Mouse (Mus musculus) intestine, postnatal 0 days (tissue): Measurements from ENCODE around the gene Pde6c. TPM values are rescaled to one million over a fixed set of nuclear protein-coding genes. Genes with fewer than 3 reads are reported as not detected.

Experiments
- ATAC-seq: fragments of 200-750 bp; cut with Nextera tagmentation; 2 replicates; pipeline ENCODE4 v1.8.0; 2017; ENCODE audit warnings: mild to moderate bottlenecking, moderate TSS enrichment, moderate library complexity
- H3K27ac ChIP-seq: fragments of 300-500 bp; sonication (generic); 2 replicates; pipeline ENCODE4 v1.5.1; 2014; ENCODE audit warnings: mild to moderate bottlenecking, low read depth, low read length, moderate library complexity
- H3K27me3 ChIP-seq: fragments of 300-500 bp; sonication (generic); replicated peaks from 2 replicates; pipeline ENCODE4 v1.6.1; 2014; ENCODE audit warnings: low read length, mixed read lengths; ENCODE audit not compliant: control insufficient read depth, insufficient read depth
- H3K36me3 ChIP-seq: fragments of 300-500 bp; sonication (generic); 2 replicates; pipeline ENCODE4 v1.6.1; 2014; ENCODE audit warnings: mild to moderate bottlenecking, moderate library complexity; ENCODE audit not compliant: control insufficient read depth, insufficient read depth
- H3K4me1 ChIP-seq: fragments of 300-500 bp; sonication (generic); replicated peaks from 2 replicates; pipeline ENCODE4 v1.6.1; 2014; ENCODE audit warnings: antibody characterized with exemption, low read length, mixed read lengths; ENCODE audit not compliant: control insufficient read depth, insufficient read depth
- H3K4me2 ChIP-seq: fragments of 300-500 bp; sonication (generic); replicated peaks from 2 replicates; pipeline ENCODE4 v1.6.1; 2014; ENCODE audit warnings: low read depth, mild to moderate bottlenecking, moderate library complexity
- H3K4me3 ChIP-seq: fragments of 300-500 bp; sonication (generic); 2 replicates; pipeline ENCODE4 v1.5.1; 2014; ENCODE audit warnings: low read depth, low read length
- H3K9ac ChIP-seq: fragments of 300-500 bp; sonication (generic); 2 replicates; pipeline ENCODE4 v1.6.1; 2014; ENCODE audit warnings: mild to moderate bottlenecking, low read depth, low read length
- H3K9me3 ChIP-seq: fragments of 300-500 bp; sonication (generic); 2 replicates; pipeline ENCODE4 v1.6.1; 2016; ENCODE audit warnings: mixed run types; ENCODE audit not compliant: control insufficient read depth
- CTCF ChIP-seq: sonication (generic); IDR thresholded peaks from 2 replicates; pipeline ENCODE4 v1.5.1; 2016; ENCODE audit warnings: low read depth, mild to moderate bottlenecking, control low read depth, antibody characterized with exemption, moderate library complexity
- WGBS: fragments of 180-500 bp; shearing (Covaris S2); extraction: QIAGEN DNeasy Blood & Tissue Kit; methylation state at CpG from one replicate; pipeline ENCODE4 v1.1.7; 2014; 5-methylcytosine and 5-hydroxymethylcytosine counted together
- polyA plus RNA-seq: library from polyadenylated mRNA; unstranded; fragments of >200 nt; fragmentation: Nextera tagmentation; extraction: Ambion mirVana; gene quantifications from 2 replicates; pipeline ENCODE4 v1.2.1, GENCODE M21; 2015

The Pde6c gene
- polyA plus RNA-seq, 1 experiment from 2014 or later, result 0.25 TPM

DNA sequence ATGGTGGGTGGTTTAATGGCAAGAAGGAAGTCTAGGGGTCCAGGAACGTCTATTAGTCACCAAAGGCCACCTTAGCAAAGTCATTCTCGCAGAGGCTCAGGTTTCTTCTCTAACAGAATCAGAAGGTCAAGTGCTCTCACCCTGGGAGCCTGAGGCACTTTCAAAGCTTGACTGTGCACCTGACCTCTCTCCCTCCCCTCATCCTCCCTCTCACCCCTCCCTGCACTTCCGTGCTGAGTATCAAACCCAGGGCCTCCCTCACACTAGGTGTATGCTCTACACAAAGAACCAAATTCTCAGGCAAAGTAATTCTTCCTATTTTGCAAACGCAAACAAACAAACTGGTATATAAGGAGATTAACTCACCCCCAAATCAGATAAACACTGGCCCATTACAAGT is 36.4 kb upstream of the Pde6c start:
- no peak for ATAC-seq
- 33% methylated on average over 4 of the region's 4 CpGs for WGBS
- Histone ChIP-seq H3K4me1 (0 out of 2 replicates have a peak, but pooled peaks cover 3% of the 10 kb centered on the region), H3K9ac (no peak overlapping the region), H3K27ac (no peak overlapping the region), H3K36me3 (no peaks in the 10 kb centered on the region), H3K9me3 (no peaks in the 10 kb centered on the region), H3K27me3 (peaks cover 24% of the 10 kb centered on the region; the same call in 1 of the 2 replicates), H3K4me3 (no peak overlapping the region), H3K4me2 (peak overlapping the region; percentile 61; the same call in 1 of the 2 replicates)
- TF ChIP-seq CTCF, result no peak

DNA sequence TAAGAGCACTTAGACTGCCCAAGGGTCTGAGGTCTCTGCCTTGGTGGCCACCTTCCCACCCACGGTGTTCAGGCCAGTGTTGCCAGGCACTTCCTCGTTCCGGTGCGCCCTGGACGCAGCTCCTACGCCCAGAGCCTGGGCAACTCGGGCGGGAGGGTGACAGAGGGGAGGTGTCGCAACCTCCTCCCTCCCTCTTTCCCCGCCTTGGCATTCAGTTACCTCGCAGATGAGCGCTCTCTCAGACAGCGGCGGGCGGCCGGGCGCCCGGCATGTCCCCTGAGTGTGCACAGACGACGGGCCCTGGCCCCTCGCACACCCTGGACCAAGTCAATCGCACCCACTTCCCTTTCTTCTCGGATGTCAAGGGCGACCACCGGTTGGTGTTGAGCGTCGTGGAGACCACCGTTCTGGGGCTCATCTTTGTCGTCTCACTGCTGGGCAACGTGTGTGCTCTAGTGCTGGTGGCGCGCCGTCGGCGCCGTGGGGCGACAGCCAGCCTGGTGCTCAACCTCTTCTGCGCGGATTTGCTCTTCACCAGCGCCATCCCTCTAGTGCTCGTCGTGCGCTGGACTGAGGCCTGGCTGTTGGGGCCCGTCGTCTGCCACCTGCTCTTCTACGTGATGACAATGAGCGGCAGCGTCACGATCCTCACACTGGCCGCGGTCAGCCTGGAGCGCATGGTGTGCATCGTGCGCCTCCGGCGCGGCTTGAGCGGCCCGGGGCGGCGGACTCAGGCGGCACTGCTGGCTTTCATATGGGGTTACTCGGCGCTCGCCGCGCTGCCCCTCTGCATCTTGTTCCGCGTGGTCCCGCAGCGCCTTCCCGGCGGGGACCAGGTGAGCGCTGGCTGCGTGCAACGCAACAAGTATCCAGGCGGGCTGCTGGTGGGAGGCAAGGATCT is 35.5 kb upstream of the Pde6c start, which contains the start of gene Ffar4:
Gene Ffar4, plus strand, starts transcription at position 214 of the 901 bp plus-strand sequence.
- WGBS, result under 1% methylated on average over 76 of the region's 77 CpGs

DNA sequence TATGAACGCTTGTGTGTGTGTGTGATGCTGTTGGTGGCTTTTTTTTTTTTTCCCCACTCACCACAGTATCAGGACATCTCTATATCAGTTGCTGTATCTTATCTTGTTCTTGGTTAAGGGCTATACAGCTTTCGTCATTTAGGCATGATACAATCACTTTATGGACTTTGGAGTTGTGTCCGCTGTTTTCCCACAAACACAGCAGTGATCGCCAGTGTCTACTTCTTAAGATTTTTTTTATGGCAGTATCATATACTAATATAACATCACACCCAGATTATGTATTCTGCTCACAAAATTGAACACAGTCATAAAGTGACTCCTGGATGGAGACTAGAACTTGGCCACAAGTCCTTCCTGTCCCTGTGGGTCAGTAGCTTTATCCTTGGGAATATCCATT is 24.7 kb upstream of the Pde6c start:
- Histone ChIP-seq H3K27ac (no peak overlapping the region), H3K4me1 (no peaks in the 10 kb centered on the region), H3K27me3 (no peaks in the 10 kb centered on the region), H3K36me3 (no peaks in the 10 kb centered on the region), H3K9ac (no peak overlapping the region), H3K9me3 (no peaks in the 10 kb centered on the region), H3K4me3 (no peak overlapping the region), H3K4me2 (no peak overlapping the region)
- 48% methylated on average over 4 of the region's 4 CpGs for WGBS
- peak; percentile 61 for ATAC-seq
- no peak for TF ChIP-seq CTCF

More for the DNA sequence above, 35.5 kb upstream of the Pde6c start, which contains the start of gene Ffar4:
- peak within 1 kb of the TSS; percentile 31 for H3K4me3 ChIP-seq
- H3K36me3 ChIP-seq, result no peaks in the 10 kb centered on the region
- H3K27me3 ChIP-seq, result peaks cover 24% of the 10 kb centered on the region; the same call in 1 of the 2 replicates
- no peaks in the 10 kb centered on the region for H3K4me1 ChIP-seq
- no peak within 1 kb of the TSS for H3K27ac ChIP-seq
- H3K9ac ChIP-seq, result no peak within 1 kb of the TSS
- TF ChIP-seq CTCF, result no peak
- H3K4me2 ChIP-seq, result peak within 1 kb of the TSS; percentile 61
- H3K9me3 ChIP-seq, result no peaks in the 10 kb centered on the region
- peak; percentile 78 for ATAC-seq

DNA sequence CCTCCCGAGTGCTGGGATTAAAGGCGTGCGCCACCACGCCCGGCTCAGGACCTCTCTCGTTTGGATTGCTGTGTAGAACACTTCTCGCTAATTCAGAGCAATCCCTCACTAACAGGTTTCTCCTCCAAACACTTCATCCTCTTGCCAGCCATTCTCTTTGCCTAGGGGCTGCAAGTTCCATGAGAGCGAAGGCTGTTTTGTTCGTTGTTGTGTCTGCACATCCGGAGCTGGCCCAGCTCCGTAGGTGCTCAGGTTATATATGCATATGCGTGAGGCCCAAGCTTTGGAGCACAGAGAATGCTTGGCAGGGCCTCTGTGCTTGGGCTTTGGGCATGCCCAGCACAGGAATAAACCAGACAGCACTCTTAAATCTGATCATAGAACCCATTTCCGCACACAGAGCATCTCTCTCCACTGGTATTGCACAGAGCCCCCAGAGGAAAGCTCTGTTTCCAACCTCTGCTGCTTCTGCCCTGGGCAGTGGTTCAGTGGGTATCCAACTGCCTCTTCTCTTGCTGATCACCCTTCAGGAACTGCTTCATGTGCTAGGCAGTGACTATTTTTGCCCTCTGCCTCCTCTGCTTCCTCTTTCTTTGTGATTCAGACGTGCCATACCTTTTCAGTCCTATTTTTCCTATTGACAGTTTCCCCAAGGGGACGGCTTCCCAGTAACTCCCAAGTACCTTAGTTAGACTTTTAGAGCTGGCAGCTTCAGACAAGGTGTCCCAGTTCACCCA is 22.9 kb upstream of the Pde6c start:
- no peaks in the 10 kb centered on the region for H3K27me3 ChIP-seq
- no peak for TF ChIP-seq CTCF
- WGBS, result 92% methylated on average over 15 of the region's 15 CpGs

DNA sequence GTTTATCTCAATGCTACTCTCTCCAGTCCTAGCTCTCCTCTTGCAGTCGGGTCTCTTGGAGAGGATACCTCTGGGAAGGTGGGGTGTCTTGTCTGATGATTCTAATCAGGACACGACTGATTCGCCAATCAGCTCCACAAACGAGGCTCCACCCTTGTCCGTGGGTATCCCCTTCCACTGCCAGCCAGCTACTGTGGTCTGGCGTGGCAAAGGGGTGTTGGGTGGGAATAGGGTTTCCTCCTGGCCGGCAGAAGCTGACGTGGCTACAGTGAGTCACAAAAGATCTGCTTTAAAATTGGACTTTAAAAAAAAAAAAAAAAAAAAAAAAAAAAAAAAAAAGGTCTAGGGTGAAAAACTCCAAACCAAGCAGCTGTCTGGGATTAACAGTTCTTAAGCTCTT is 21.5 kb upstream of the Pde6c start:
- H3K9ac ChIP-seq, result no peak overlapping the region
- no peak for TF ChIP-seq CTCF
- no peak overlapping the region for H3K4me3 ChIP-seq
- no peaks in the 10 kb centered on the region for H3K27me3 ChIP-seq
- H3K27ac ChIP-seq, result no peak overlapping the region
- H3K36me3 ChIP-seq, result no peaks in the 10 kb centered on the region
- H3K4me2 ChIP-seq, result no peak overlapping the region
- 79% methylated on average over 8 of the region's 8 CpGs for WGBS
- no peaks in the 10 kb centered on the region for H3K9me3 ChIP-seq
- ATAC-seq, result no peak
- no peaks in the 10 kb centered on the region for H3K4me1 ChIP-seq

More for the DNA sequence above, 22.9 kb upstream of the Pde6c start:
- Histone ChIP-seq H3K9ac (no peak overlapping the region), H3K9me3 (no peaks in the 10 kb centered on the region), H3K27ac (no peak overlapping the region), H3K36me3 (no peaks in the 10 kb centered on the region), H3K4me2 (no peak overlapping the region), H3K4me1 (no peaks in the 10 kb centered on the region), H3K4me3 (no peak overlapping the region)
- no peak for ATAC-seq

DNA sequence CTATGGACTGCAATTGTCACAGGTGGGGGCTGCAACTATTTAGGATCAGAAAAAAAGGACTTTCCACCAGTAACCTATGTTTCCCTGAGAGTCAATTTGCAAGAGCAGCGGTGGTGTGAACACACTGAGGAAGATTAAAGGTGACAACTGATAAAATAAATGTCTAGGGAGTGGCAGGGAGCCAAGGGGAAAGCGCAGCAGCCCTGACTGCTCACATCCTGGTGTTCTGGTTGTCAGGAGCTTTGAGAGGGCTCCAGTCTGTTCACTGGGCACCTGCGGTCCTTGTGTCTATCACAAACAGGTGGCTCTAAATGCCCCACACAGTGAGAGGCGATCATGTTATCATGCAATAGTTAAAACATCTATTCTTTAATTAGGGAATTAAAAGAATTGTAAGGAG is 20.0 kb upstream of the Pde6c start:
- Histone ChIP-seq H3K4me1 (no peaks in the 10 kb centered on the region), H3K9me3 (no peaks in the 10 kb centered on the region), H3K9ac (no peak overlapping the region), H3K4me3 (no peak overlapping the region), H3K27me3 (no peaks in the 10 kb centered on the region), H3K36me3 (no peaks in the 10 kb centered on the region), H3K4me2 (no peak overlapping the region), H3K27ac (no peak overlapping the region)
- 32% methylated on average over 4 of the region's 4 CpGs for WGBS
- ATAC-seq, result no peak
- TF ChIP-seq CTCF, result no peak
